Mouse (Mus musculus) heart, adult 11 months (tissue): ENCODE data around the gene Arhgef26.

Experiments
- DNase-seq: peaks from one replicate; pipeline ENCODE4 v3.0.0; 2022

The Arhgef26 gene

DNA sequence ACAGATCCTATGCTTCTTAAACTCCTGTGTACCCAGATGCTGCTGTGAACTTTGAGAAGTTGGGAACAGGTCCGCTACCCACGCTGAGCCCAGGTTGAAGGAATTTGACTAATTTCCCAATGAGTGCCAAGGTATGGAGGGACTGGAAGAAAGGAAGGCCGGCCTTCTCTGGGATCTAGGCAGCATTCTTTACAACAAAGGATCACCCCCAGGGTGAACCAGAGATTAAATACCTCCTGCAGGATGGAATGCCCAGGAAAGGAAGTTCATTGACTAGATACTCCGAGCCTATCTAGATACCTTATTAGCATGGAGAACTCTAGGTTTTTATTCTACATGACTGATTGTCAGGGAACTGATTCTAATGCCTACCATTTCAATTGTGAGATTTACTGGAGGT is 114.8 kb downstream of the Arhgef26 start:
- no peak for DNase-seq

DNA sequence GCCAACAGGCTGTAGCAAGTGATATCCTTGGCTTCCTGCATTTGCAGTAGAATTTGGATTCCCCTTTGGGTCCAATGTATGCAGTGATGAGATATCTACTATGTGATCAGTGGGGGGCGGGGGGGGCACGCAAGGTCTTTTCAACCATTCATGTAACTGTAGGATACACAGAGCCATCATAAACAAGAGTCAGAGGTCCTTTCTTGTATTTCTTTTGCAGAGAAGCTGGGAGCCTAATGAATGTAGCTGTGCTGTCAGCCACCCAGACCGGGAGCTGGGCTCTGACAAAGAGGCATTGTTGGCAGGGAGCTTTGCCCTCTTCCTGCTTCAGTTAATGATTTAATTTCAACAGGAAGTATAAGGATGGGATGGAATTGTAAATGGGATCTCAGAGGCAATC is 116.0 kb downstream of the Arhgef26 start:
- no peak for DNase-seq

DNA sequence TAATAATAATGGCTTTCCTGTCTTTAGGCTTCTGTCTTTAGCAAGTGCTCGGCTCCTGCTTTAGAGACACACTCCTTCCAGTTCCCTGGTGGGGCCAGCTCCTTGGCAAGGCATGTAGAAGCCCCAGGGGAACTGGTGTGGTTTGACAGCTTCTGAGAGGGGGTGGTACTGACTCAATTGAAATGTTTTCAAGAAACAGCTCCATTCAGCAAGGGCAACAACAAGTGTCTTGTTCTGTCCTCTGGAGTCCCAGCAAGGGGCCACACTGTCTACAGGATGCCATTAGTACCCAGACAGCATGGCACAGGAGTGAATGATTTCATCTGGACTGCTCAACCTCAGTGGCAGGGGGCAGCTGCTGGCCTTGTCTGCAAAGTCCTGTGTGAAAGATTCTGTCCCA is 117.7 kb downstream of the Arhgef26 start:
- DNase-seq: no peak

DNA sequence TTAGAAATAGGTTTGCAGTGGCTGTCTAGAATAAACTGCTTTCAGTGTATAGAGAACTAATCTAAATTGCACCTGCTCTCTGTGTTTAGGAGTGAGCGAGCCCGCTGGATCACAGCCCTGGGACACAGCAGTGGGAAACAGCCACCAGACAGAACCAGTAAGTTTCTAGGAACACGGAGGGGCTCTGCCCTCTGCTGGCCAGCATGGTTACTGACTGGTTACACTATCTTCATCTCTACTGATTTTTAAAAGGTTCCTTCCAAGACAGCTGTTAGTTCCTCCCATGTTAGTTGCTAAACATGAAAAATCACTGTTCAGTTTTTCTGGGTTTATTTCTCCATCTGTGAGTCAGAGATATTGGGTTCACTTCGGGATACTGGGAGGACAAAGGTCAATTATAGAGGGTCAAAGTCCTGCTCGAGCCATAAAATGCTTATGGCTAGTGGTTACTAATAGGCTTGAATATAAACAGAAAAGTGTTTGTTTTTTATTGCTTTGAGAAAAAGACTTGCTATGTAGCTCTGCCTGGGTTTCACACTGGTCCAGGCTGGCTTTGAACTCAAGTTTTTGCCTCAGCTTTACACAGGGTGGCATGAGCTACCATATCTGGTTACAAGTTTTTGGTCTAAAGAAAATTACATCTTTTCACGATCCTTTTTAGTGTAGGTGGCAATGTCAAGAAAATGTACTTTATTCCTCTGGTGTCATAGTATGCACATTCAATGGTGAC is 120.3 kb downstream of the Arhgef26 start:
- DNase-seq: peak; percentile 89

DNA sequence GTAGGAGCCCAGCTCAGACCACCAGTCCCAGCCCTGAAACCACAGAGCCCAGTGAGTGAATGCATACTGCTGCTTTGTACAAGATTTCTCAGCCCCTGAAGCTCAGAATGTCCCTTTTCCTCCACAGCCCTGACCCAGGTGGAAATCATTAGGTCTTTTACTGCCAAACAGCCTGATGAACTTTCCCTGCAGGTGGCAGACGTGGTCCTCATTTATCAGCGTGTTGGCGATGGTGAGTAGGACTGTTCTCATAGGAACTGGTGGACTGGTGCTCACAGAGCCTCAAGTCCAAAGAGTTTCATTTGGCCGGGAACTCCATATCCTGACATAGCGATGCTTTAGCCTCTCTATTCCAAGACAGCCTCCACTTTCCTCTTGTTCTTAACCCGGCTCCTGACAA is 121.3 kb downstream of the Arhgef26 start:
- DNase-seq: no peak

DNA sequence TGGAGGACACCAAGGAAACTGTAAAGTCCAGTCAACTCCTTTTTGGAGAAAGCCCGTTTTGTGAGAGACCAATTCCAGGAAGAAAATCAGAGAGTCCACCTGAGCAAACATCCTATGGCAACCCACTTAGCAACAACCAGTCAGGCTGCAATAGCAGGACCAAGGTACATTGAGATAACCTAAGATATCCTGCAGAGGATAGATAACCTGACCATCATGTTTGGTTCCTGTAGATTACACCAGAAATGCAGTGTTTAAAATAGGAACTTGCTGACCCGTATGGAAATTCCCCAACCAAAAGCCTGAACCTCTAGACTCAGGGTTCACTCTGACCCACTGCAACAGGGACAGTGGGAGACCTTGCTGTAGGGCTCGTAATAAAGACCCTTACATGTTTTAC is 126.1 kb downstream of the Arhgef26 start:
- no peak for DNase-seq

DNA sequence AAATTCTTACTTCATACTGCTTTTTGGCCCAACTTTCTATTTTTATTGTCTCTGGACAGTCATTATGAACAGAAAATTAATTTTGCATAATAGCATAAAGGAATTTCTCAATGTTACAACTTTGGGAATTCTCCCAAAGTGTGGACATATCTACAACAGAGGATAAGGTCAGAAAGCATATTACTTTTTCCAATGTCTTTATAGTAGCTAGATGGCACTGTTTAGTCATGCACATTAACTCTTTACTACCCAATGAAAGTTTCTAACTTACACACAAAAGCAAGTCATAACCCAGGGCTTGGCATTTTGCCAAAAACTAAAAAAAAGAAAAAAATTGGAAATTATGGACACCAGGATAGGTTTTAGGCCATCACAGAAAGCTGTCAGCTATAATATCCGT is 132.0 kb downstream of the Arhgef26 start:
- DNase-seq: no peak

DNA sequence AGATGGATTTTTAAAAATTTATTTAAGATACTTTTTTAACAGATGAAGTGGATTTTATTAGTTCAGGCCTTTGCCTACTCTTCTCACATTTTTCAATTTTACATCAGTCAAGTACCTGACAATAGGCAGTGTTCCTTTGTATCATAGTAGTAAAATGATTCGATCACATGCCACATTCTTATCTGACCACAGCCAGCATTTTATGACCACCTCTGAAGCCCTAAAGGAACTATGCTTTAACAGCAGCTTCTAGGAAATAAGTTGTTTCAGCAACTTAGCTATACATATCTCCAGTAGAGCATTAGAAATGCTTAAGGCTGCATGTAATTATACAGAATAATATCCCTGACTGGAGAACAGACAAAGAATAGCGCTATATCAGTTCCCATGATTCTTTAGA is 146.2 kb downstream of the Arhgef26 start:
- no peak for DNase-seq

DNA sequence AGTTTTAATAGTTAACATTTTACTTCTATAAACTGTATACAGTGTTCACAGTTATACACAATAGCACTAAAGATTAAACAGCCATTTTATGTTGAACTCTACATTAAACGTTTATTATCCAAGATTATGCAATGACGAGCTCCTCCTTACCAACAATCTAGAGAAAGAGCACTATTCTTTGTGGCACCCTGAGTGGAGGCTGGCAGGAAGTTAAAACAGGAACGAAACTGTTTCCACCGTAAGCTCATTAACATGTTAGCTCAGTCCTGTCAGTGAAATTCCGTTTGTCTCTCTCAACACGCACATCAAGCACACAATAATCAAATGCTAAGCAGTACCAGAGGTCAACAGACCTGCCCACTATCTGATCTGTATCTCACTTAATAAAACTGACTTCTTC is 154.4 kb downstream of the Arhgef26 start:
- DNase-seq: no peak

DNA sequence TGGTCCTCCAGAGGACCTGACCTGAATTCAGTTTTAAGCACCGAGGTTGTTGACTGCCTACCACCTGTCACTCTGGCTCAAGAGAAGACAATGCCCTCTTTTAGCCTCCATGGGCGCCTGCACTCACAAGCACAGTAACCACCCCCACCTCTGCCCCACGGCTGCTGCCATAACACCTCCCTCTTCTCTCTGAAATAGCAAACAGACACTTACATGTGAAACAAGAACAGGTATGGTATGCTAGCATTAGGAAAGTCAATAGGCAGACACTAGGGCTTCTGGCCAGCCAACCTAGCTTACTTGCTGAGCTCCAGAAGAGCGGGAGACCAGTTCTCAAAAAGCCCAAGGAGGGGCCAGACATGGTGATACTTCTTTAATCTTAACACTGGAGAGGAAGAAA is 161.2 kb downstream of the Arhgef26 start:
- peak; percentile 84 for DNase-seq

DNA sequence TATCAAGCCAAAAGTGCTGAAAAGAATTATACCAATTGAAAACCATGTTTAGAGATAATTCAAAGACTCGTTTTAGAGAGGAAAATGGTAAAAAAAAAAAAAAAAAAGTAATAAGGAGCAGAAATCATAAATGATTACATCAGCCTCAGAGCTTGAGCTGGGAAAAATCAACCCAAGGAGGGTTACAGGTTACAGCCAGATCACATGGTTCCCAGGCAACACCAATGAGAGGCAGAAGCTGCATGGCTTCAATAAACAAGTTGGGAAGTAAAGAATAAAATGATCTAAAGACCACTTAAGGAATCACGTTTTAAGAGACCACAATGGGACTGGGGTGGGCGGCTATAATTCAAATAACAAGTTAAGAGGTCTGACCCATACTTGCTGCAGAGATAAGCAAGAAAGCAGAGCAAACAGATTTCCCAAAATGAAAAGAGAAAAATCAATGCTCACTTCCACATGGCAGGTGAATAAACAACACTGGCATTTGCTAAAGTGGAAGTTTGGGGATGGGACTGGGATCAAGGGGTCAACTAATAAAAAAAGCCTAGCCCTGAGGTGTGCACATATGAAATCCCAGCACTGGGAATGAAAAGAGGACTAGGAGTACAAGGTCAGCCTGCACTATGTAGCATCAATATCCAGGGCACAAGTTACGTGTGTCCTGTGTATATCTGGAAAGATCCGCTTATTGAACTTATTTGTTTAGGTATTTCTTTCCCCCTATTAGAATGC is 167.2 kb downstream of the Arhgef26 start:
- peak; percentile 31 for DNase-seq

DNA sequence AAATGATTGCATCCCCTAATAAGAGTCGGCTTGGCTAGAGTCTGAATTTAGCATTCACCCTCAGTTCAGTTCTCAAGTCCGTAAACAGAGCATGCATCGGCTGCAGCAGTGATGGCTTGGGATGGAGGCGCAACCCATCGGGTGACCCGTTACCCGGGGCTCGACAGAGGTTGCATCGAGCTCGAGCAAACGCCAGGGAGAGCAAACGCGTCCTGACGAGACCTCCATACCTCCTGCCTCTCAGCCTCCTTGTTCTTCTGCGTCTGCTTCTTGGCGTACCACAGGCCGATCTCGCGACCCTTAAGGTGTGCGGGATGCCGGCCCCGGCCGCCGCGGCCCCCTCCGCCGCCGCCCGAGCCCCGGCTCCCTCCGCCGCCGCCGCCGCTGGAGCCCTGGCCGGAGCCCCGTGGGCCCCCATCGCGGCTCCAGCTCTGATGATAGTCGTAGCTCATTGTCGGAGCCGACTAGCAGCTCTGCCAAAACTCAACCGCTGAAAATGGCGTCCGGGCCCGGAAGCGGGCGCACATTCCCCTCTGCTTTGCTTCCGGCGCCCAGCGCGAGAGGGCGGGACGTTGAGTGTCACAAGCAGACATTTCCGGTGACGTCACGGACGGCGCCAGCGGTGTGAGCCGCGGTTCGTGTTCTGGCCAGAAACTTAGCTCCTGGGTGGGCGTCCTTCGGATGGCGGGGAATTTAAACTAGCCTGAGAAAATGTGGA is 168.5 kb downstream of the Arhgef26 start, which contains the start of gene Dhx36:
Gene Dhx36 (minus strand): TSS at position 517 of the 718 bp plus-strand sequence.
- peak; percentile 99 for DNase-seq

DNA sequence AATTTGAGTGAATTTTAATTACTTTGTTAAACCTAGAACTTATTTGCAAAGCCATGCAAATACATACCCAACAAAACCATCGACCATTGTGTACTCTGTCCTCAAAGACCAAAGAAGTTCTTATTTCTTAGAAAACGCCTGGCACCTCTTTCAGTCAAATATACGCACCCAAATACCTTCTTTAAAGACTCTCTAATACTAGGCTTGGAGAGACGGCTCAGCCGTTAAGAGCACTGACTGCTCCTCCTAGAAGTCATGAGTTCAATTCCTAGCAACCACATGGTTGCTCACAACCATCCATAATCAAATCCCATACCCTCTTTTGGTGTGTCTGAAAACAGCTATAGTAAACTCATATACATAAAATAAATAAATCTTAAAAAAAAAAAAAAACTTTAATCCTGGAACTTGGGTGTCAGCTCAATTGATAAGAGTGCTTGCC is 169.1 kb downstream of the Arhgef26 start:
- no peak for DNase-seq
